8 mouse cellular contexts compared by ENCODE assay signal in the genomic region with DNA sequence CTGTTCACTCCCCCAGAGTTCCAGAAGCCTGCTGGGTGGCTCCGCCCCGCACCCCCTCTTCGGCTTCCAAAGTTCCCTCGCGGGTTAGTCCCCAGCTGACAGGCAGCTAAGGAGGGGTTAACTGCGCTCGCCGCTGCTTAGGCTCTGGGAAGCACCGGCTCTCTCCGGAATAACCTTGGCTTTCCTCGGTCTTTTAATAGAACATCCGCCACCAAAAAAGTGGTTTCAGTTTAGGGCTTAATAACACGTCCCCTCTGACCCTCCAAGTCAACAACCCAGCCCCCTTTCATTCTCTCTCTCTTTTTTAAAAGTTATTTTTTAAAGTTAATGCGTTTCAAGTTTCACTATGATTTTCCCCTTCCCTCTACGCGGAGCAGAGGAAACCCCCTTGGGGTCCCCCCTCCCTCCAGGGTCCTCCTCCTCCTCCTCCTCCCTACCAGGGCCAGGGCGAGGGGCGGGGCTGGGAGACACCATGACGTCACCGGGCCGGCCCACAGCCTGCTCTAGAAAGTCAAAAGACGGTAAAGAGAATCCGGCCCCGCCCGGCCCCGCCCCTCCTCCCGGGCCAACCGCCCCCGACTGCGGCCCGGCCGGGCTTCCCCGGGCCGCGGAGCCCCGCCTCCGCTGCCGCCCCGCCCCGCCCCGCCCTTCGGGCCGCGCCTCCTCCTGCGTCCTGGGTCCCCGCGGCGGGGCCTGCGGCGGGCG. TPM values are rescaled to one million over a fixed set of nuclear protein-coding genes. Genes with fewer than 3 reads are reported as not detected.
DNase-seq lines count a peak whose midpoint lies in the region; ATAC-seq lines count a peak whose summit lies in the region.

No protein-coding gene starts in this region.

- intact Hi-C loops in gastrocnemius, postnatal 14 days (cut with DNase I; ENCODE audit: low total_unique reads) = no loop called here
- intact Hi-C loops in left cerebral cortex, postnatal 10 days (cut with DNase I) = loop anchor here (2.0 to 10.0 kb wide), 5 partner anchors 51 to 344 kb away; no protein-coding TSS in a partner anchor

- peak; percentile 65 for ATAC-seq in inflammation-experienced regulatory T-cells, adult 6 months
- ATAC-seq in megakaryocyte progenitor cell, adult 5-6 weeks (replicated peaks; ENCODE audit: poor library complexity) = peak; percentile 63

- peak; percentile 97 to 98 for DNase-seq in adrenal gland, adult 18-20 months (ENCODE audit: low spot score in 2 of 2)
- peak; percentile 97 for DNase-seq in embryo, embryonic 10.5 days (ENCODE audit: low spot score)
- DNase-seq in gastrocnemius, postnatal 14 days = peak; percentile 99
- DNase-seq in left cerebral cortex, postnatal 10 days (ENCODE audit: extremely low spot score in 1 of 2, low spot score in 2 of 2) = peak; percentile 94 to 99
- peak; percentile 97 for DNase-seq in right cerebral cortex, postnatal 10 days (ENCODE audit: low spot score in 2 of 2)
- peak; percentile 99 for DNase-seq in urinary bladder, postnatal 14 days (ENCODE audit: low spot score)

RNA-seq across cellular contexts. Expression of a gene that starts 0.5 kb away (rescaled TPM):
- 10 to 100 TPM; 21.4 to 22.3 TPM for total RNA-seq in adrenal gland, adult 18-20 months (2021)
- total RNA-seq in gastrocnemius, postnatal 14 days (2021) = 10 to 100 TPM; 12.1 to 16.2 TPM
- polyA plus RNA-seq in inflammation-experienced regulatory T-cells, adult 6 months (2017; shearing (Covaris generic)) = 10 to 100 TPM; 10.7 to 17.4 (median 10.7) TPM
- 10 to 100 TPM; 63.4 to 73.0 TPM for total RNA-seq in left cerebral cortex, postnatal 10 days (2021)
- total RNA-seq in megakaryocyte progenitor cell, adult 5-6 weeks (2015) = 36.8 and 40.9 TPM in 2 replicates
- total RNA-seq in megakaryocyte progenitor cell, adult 5-6 weeks (2017) = 10.8 and 13.8 TPM in 2 replicates

Comparison
In these comparisons a context has a peak if more than half of its experiments do, and no peak if none do; other contexts are left out.
1. Peak in every context shown above with its lines: DNase-seq and ATAC-seq.